Mouse (Mus musculus): ENCODE measurements around the gene Kdelc1.

Gene Kdelc1

DNA sequence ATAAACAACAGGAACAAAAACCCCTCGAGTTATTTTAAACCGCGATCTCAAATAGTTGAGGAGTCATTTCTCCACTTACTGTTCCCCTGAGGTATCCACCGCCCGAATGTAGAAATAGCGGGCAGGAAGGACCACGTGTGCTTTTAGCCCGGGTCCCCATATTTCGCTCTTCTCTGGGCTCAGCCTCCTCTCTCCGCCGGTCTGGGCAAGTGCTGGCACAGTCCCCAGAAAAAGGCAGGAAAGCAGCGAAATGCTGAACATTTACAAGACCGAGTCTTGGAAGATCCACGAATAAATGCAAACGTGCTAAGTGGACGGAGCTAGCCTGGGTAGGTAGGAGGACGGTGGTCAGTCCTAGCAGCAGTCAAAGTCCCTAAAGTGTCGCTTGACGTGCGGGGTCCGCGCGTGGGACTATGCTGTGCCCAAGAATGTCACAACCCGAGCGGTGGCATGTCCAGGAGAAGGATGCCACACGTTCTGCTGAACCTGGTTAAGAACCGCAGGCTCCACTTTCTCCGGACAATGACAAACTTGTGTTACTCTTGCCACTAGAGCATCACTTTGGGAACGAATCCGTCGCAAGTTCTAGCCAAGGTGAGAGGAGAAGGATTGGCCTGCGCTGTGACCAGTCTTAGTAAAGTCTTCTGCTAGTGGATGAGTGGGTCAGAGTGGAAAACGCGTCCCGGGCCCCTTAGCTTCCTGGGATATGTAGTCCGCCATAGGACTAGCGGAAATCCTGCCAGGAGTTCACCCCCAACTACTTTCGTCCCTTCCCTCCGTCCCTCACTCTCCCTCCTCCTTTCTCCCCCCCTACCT lies at the start of gene Kdelc1, which contains the start of gene Bivm:
Gene Kdelc1 (minus strand): TSS at position 570 of the 816 bp plus-strand sequence.
Gene Bivm (plus strand): TSS at position 719 of the 816 bp plus-strand sequence.
- DNase-seq: peak; percentile 86

DNA sequence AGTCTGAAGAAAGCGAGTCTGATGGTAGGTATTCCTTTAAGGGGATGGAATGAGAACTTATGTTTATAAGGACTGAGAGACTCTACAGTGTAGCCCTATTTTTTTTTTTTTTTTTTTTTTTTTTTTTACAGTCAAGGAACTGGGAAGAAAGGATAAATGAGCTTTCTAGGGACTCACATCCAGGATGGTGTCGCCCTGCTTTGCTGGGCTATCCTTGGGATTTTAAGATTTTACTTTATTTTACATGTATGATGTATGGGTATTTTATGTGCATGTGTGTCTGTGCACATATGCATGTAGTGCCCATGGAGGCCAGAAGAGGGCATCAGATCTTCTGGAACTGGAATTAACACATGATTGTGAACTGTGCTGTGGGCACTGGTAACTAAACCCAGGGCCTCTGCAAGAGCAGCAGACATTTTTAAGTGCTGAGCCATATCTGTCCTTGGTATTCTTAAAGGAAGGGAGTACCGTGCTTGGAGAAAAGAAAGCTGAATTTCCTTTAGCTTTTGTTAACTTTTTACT lies 49.3 kb upstream of the Kdelc1 start:
- no peak for DNase-seq

DNA sequence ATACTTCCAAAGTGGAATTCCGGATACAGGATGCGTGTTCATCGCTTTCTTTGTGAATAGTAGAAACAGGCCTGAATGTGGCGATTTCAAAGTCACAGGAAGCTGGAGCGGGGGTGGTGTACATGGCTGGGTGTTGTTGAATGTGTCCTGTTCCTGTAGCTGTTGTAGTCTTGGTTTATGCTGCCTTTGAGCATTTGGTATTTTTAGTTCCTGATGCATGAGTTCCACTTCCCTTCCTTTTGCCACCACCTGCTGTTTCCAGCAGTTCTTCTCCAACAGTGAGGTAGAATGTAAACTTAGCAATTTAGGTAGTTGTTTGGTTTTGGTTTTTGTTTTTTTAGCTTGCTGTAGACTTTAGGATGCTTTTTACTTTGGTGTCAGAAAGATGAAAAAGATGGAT lies 43.8 kb upstream of the Kdelc1 start:
- DNase-seq: no peak

- DNase-seq: no peak
Measured at GRCm38 (mm10) chr1:44161818-44162217, 43.2 kb upstream of the Kdelc1 start.

- no peak for DNase-seq
Measured at GRCm38 (mm10) chr1:44158317-44158716, 39.7 kb upstream of the Kdelc1 start.

GRCm38 (mm10) chr1:44155287-44155686 lies 36.7 kb upstream of the Kdelc1 start:
- DNase-seq: no peak

GRCm38 (mm10) chr1:44148706-44149105 lies 30.1 kb upstream of the Kdelc1 start:
- no peak for DNase-seq

DNA sequence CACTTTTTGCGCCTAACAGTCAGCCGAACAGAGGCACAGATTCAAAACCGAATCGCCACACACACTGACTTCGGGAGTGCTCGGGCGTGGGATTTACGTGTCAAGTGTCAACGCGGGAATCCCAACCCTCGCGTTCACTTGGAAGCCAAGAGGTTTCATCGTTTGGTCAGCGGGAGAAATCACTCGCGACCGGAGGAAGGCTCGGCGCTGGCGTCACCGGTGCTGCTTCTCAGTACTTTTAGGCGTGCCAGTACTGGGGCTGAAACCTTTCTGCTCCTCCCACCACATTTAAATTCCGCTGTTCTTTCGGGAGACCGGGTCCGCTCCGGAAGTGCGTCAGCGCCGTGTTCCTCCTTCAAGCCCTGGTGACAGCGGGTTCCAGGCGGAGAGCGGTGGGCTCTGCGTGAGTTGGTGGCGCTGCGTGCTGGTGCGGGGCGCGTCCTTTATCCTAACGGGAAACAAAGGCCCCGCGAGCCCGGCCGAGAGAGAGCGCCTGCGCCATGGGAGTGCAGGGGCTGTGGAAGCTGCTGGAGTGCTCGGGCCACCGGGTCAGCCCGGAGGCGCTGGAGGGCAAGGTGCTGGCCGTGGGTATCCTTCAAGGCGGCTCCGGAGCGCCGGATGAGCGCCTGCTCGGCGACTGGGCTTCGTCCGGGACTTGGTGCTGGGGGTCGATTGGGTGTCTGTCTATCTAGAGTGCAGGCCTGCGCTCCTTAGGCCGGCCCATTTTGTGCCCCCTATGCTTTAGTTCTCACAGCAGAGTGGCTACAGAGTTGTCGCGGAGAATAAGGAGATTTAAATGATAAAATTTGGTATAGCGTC lies 29.2 kb upstream of the Kdelc1 start, which contains the start of gene Ercc5:
Gene Ercc5 (plus strand): TSS at position 182 of the 819 bp plus-strand sequence.
- peak; percentile 72 for DNase-seq

- no peak for DNase-seq
Measured at GRCm38 (mm10) chr1:44142747-44143146, 24.1 kb upstream of the Kdelc1 start.

DNA sequence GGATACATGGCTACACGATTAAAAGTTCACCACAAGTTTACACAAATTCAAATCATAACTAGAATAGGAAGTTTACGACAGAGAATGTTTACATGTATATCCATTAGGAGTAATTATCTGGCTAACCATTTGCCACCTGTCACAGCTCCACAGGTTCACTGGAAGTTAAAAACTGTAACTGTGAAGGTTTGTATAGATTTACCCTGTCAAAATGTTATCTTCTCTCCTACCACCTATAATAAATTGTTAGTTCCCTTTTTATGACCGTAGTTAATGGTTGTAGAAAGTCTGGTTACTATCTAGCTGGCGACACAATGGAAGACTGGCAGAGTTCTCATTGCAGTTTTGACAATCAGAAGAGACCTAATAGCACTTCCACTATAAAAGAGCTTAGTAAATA lies 21.6 kb upstream of the Kdelc1 start:
- no peak for DNase-seq

- DNase-seq: no peak
Measured at GRCm38 (mm10) chr1:44129929-44130581, 11.4 kb upstream of the Kdelc1 start.

- no peak for DNase-seq
Measured at GRCm38 (mm10) chr1:44125590-44125989, 7.0 kb upstream of the Kdelc1 start.

DNA sequence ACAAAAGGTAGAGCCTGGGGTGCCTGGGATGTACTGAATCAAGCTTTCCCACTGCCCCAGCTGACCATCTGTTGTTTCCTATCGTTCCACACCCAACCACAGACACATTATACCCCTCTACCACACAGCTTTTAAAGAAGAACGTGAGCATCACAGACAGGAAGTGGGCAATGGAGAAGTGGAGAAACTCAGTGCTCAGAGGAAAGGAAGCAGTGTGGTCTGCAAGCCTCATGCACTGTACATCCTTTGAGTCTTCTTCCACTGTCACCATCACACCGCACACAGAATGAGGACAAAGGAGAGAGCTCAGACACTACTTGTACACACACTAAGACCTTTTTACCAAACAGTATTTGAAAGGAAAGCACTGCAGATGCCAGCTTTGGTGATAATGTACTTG lies 3.6 kb upstream of the Kdelc1 start:
- DNase-seq: no peak

DNA sequence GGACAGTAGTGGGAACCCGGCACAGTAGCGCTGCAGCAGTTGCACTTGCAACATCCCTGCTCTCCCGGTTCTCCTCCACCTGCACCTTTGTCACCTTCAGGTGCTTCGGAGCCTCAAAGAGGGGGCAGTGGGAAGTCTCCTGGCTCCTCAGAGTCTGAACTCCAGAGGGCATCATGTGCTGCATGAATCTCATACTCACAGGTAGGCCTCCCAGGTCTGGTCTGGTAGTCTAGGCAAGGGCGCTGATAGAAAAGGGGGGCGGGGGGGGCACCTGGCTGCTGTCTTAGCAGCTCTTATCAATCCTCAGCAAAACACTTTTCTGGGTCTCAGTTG lies 1.4 kb upstream of the Kdelc1 start:
- DNase-seq: no peak

DNA sequence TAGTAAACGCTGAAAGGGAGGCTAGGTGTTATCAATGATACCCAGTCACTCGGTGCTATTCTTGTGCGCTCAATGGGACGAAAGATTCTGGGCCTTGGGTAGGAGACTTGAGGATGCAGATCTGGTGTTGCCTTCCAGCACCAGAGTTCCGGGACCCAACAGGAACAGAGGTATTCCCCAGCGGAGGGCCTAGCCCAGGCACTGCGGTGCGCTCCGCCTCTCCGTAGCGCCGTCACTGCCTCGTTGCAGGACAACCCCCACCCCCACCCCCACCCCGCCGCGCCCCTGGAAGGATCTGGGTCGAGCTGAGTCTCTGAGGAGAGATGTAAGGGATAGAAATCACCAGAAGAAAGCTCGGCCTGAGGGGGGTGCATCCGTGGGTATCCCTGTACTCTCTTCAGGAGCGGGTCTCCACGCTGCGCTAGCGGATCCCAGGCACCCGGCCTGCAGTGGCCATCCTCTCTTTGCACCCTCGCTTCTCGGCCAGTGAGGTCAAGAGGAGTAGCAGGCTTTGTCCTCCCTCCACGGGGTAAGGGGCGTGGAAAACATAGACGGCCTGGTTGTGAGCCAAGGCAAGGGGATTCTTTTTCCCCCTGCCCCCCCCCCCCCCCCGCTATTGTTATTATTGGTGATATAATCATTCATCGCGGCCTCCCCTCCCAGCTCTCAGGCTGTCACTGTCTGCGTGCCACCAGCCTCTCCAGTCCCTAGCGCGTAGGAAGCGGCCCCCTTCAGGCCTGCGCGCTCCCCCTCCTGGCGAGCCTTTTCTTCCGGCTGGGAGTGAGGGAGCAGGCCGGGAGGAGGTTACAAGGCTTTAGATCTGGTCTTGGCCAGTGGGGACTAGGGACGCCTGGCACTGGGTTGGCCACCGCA lies 829 bp upstream of the Kdelc1 start:
- DNase-seq: peak; percentile 78

- DNase-seq: no peak
Measured at GRCm38 (mm10) chr1:44117571-44117970, 1.0 kb downstream of the Kdelc1 start.

- DNase-seq: no peak
Measured at GRCm38 (mm10) chr1:44102939-44103338, 15.7 kb downstream of the Kdelc1 start.

DNA sequence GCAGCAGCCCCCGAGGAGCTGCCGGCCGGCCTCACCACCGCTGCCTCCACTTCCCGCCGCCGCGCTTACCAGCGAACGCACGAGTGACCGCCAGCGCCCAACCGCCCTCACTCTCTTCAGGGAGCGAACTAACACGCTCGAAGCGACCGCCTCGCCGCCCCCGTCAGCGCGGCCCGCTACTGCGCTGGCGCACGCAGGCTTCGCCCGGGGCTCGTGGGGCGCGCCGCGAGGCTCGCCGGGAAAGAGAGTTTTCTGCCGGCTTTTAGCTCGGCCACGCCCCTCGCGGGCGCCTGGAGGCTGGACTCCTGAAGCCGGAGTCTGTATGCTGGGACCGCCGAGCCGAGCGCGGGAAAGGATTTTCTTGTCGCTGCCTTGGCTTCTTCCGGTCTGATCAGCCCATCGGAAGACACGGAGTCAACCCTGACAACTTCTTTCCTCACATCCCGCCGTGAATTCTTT lies 16.3 kb downstream of the Kdelc1 start, which contains the start of gene Tex30:
Gene Tex30 (minus strand): TSS at position 183 of the 459 bp plus-strand sequence.
- peak; percentile 89 for DNase-seq

DNA sequence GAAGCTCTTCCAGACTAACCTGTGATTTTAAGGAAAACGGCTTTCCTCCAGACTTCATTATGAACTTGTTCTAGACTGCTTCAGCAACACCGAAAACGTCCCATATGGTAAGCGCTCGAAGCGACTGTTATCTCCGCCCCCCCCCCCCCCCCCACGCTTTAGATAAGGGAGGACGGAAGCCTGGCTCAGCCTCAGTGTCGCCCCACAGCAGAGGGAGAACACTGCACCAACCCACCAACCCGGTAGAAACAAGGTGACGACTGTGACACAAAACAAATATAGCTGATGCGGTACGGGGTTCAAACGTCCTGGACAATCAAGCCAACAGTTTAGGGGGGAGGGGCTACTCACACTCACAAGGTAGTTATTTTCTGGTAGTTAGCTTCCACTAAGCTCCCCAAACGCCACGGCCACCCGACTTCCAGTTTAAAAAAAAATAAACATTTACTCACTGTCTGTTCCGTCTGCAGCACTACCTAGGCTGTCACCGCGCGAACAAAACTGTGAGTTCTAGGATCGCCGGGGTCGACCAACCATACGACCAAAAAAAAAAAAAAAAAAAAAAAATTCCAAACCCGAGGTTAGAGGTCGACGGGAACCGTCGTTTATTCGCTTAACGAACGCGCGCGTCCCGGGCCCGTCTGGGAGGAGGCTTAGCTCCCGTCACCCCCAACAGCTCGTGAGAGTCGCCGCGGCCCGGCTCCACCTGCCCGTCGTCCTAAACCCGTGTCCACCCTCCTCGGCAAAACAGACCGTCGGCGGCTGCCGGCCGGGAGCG lies 17.0 kb downstream of the Kdelc1 start:
- peak; percentile 25 for DNase-seq

DNA sequence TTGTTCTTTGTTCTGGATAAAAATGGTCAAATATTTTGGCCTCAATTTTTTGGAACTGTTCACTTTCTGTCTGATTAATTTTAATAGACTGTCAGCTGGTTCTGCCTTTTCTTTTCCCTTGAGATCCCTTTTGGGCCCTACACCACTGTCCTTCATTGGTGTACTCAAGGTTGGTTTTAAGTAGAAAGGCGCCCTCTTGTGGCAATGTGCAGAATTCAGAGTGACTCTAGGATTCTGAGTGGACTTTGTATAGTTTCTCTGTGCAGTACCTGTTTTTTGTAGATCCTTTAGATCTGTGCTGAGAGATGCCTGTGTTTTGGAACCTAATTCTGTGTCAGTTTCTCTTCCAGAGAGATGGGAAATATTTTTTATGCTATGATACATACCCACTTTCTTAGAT lies 54.0 kb downstream of the Kdelc1 start:
- peak; percentile 20 for DNase-seq

- no peak for DNase-seq
Measured at GRCm38 (mm10) chr1:44063439-44063838, 55.2 kb downstream of the Kdelc1 start.
